Mouse (Mus musculus): ENCODE measurements around the gene Gm10377. TPM values are rescaled to one million over a fixed set of nuclear protein-coding genes. Genes with fewer than 3 reads are reported as not detected.
"Not testable (repeated sequence)": the region's sequence is repeated elsewhere in the genome, so short reads cannot be mapped to it uniquely, and the experiment has no call there.

Gm10377 gene
- polyA plus RNA-seq (2014; fragmentation: Nextera tagmentation; extraction: Ambion mirVana), result not detected in 2 replicates

GRCm38 (mm10) chr14:42797887-42798286 is at the start of gene Gm10377:
Gene Gm10377, minus strand, starts transcription at chr14:42797987.
- ATAC-seq (ENCODE audit: low FRiP score); H3K9ac ChIP-seq; H3K36me3 ChIP-seq (replicated peaks; ENCODE audit: control insufficient read depth, insufficient read depth); DNase-seq (ENCODE audit: low spot score); H3K27me3 ChIP-seq (ENCODE audit: control insufficient read depth, insufficient read depth, low read length); H3K4me2 ChIP-seq (replicated peaks); H3K4me1 ChIP-seq (replicated peaks; ENCODE audit: control insufficient read depth, insufficient read depth, low read length); H3K27ac ChIP-seq; H3K9me3 ChIP-seq (ENCODE audit: control insufficient read depth, low read length); H3K4me3 ChIP-seq (replicated peaks; ENCODE audit: low read length): not testable (repeated sequence)

GRCm38 (mm10) chr14:42768721-42769120 is 29.1 kb downstream of the Gm10377 start, which contains the start of gene Gm3015:
Gene Gm3015, minus strand, starts transcription at chr14:42768821.
- H3K27ac ChIP-seq; H3K4me2 ChIP-seq (replicated peaks); H3K9me3 ChIP-seq (ENCODE audit: control insufficient read depth, low read length); H3K4me1 ChIP-seq (replicated peaks; ENCODE audit: control insufficient read depth, insufficient read depth, low read length); H3K9ac ChIP-seq; DNase-seq (ENCODE audit: low spot score); H3K36me3 ChIP-seq (replicated peaks; ENCODE audit: control insufficient read depth, insufficient read depth); H3K4me3 ChIP-seq (replicated peaks; ENCODE audit: low read length); H3K27me3 ChIP-seq (ENCODE audit: control insufficient read depth, insufficient read depth, low read length); ATAC-seq (ENCODE audit: low FRiP score): not testable (repeated sequence)
- 100% methylated on average over 1 of the region's 1 CpGs for WGBS

Other genes with a start within 250 kb of the Gm10377 start
- gene Gm17124, start 198.1 kb downstream of the Gm10377 start, polyA plus RNA-seq (2014; fragmentation: Nextera tagmentation; extraction: Ambion mirVana), result not detected in 2 replicates
- gene Gm3633, start 156.1 kb downstream of the Gm10377 start, polyA plus RNA-seq (2014; fragmentation: Nextera tagmentation; extraction: Ambion mirVana), result not detected in 2 replicates
- not detected in 2 replicates for gene Gm10378, start 142.0 kb downstream of the Gm10377 start, polyA plus RNA-seq (2014; fragmentation: Nextera tagmentation; extraction: Ambion mirVana)
- not detected in 2 replicates for gene Gm3015, start 29.2 kb downstream of the Gm10377 start, polyA plus RNA-seq (2014; fragmentation: Nextera tagmentation; extraction: Ambion mirVana)
- gene Gm21977, start 55.5 kb upstream of the Gm10377 start, polyA plus RNA-seq (2014; fragmentation: Nextera tagmentation; extraction: Ambion mirVana), result not detected in 2 replicates
- gene Gm8082, start 195.6 kb upstream of the Gm10377 start, polyA plus RNA-seq (2014; fragmentation: Nextera tagmentation; extraction: Ambion mirVana), result not detected in 2 replicates
- not detected in 2 replicates for gene Gm10376, start 217.6 kb upstream of the Gm10377 start, polyA plus RNA-seq (2014; fragmentation: Nextera tagmentation; extraction: Ambion mirVana)

Data from hindbrain, embryonic 14.5 days (tissue).